Mouse (Mus musculus) myocyte (in vitro differentiated cells): ENCODE measurements at regions not wholly inside any gene's neighbourhood (a gene's known extent, or its start where the extent isn't known, plus 50 kb on each side); places are given as distances from the start of the nearest gene placed in this dataset.

Experiments used
- H3K27me3 ChIP-seq: one replicate; pipeline ENCODE4 v1.6.1; 2011; ENCODE audit not compliant: control insufficient read depth, insufficient read depth, insufficient read length
- H3K36me3 ChIP-seq: one replicate; pipeline ENCODE4 v1.6.1; 2011; ENCODE audit not compliant: control insufficient read depth, insufficient read depth
- H3K4me2 ChIP-seq: one replicate; pipeline ENCODE4 v1.6.1; 2011; ENCODE audit warnings: low read depth, control low read depth
- H3K4me3 ChIP-seq: one replicate; pipeline ENCODE4 v1.5.1; 2011; ENCODE audit warnings: mild to moderate bottlenecking, control low read depth, moderate library complexity
- H3K79me2 ChIP-seq: one replicate; pipeline ENCODE4 v1.6.1; 2011; ENCODE audit not compliant: control insufficient read depth, insufficient read depth
- H3ac ChIP-seq: one replicate; pipeline ENCODE4 v1.6.1; 2011; ENCODE audit not compliant: control insufficient read depth, insufficient read length
- CEBPB ChIP-seq: IDR thresholded peaks from 2 replicates; pipeline ENCODE4 v1.6.1; 2011; ENCODE audit warnings: mild to moderate bottlenecking, moderate library complexity; ENCODE audit not compliant: poor library complexity, insufficient read depth, severe bottlenecking
- E2F4 ChIP-seq: IDR thresholded peaks from one replicate; pipeline ENCODE4 v1.6.1; 2011; ENCODE audit warnings: mild to moderate bottlenecking, control low read depth, moderate library complexity; ENCODE audit not compliant: insufficient read depth
- MAX ChIP-seq: IDR thresholded peaks from one replicate; pipeline ENCODE4 v1.6.1; 2011; ENCODE audit warnings: low read depth, mild to moderate bottlenecking, control low read depth
- MYOD1 ChIP-seq, 3 experiments: IDR thresholded peaks; one replicate each; pipeline ENCODE4 v1.6.1; 2011; ENCODE audit warnings: control low read depth in 2 of 3, low read depth in 2 of 3, mild to moderate bottlenecking in 2 of 3, moderate library complexity in 1 of 3; ENCODE audit not compliant: insufficient read length in 2 of 3, control insufficient read depth in 1 of 3
- MYOG ChIP-seq, 3 experiments: IDR thresholded peaks; one replicate each; pipeline ENCODE4 v1.6.1; 2011; ENCODE audit warnings: control low read depth in 2 of 3, low read depth in 2 of 3, mild to moderate bottlenecking in 2 of 3; ENCODE audit not compliant: insufficient read length in 2 of 3, control insufficient read depth in 1 of 3, insufficient read depth in 1 of 3
- POLR2A ChIP-seq: IDR thresholded peaks from one replicate; pipeline ENCODE4 v1.6.1; 2011; ENCODE audit warnings: low read depth, mild to moderate bottlenecking, control low read depth, moderate library complexity; ENCODE audit not compliant: insufficient read length
- POLR2AphosphoS2 ChIP-seq: IDR thresholded peaks from one replicate; pipeline ENCODE4 v1.6.1; 2011; ENCODE audit warnings: low read depth, control low read depth; ENCODE audit not compliant: insufficient read length
- REST ChIP-seq: IDR thresholded peaks from one replicate; pipeline ENCODE4 v1.6.1; 2011; ENCODE audit warnings: mild to moderate bottlenecking, control low read depth, moderate library complexity; ENCODE audit not compliant: insufficient read depth, insufficient read length
- SRF ChIP-seq: IDR thresholded peaks from one replicate; pipeline ENCODE4 v1.6.1; 2011; ENCODE audit warnings: low read depth; ENCODE audit not compliant: control insufficient read depth, insufficient read length
- TCF12 ChIP-seq: IDR thresholded peaks from one replicate; pipeline ENCODE4 v1.6.1; 2011; ENCODE audit warnings: mild to moderate bottlenecking, control low read depth; ENCODE audit not compliant: poor library complexity, insufficient read depth, severe bottlenecking
- TCF3 ChIP-seq: IDR thresholded peaks from one replicate; pipeline ENCODE4 v1.6.1; 2011; ENCODE audit warnings: low read depth, control low read depth; ENCODE audit not compliant: insufficient read length
- USF1 ChIP-seq: IDR thresholded peaks from one replicate; pipeline ENCODE4 v1.6.1; 2011; ENCODE audit warnings: low read depth, mild to moderate bottlenecking, control low read depth, moderate library complexity

DNA sequence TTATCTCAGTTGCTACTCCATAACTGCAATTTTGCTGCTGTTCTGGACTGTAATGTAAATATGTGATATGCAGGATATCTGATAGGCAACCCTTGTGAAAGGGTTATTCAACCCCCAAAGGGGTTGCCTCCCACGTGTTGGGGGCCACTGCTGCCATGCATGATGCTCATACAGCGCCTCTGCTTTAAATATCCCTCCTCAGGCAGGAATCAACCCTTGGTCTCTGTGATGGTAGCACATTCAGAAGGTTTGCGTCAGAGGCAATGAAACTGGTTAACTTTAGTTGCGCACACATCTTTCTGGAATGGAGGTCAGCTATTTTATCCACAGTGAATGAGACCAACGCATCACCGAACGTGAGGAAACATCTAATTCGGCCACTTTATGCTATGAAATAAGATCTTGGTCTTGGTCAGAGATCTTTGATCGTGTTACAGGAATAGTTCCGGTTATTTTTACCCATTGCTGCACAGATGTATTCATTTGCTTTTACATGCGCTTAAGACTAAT lies 80.2 kb upstream of the Anapc15-ps start:
- H3K27me3 ChIP-seq = no peaks in the 10 kb centered on the region
- no peaks in the 10 kb centered on the region for H3K36me3 ChIP-seq
- no peak overlapping the region for H3K4me3 ChIP-seq
- no peak overlapping the region for H3ac ChIP-seq
- no peaks in the 10 kb centered on the region for H3K79me2 ChIP-seq
- TF ChIP-seq MYOD1 (IDR thresholded peaks at IDR 0.05; ENCODE audit: control insufficient read depth in 1 of 3, insufficient read length in 2 of 3, low read depth in 2 of 3) (peak in 1 of 3 experiments; percentile 57), SRF (no peak), MAX (no peak), POLR2A (no peak), TCF3 (no peak), REST (no peak), MYOG (IDR thresholded peaks at IDR 0.05; ENCODE audit: control insufficient read depth in 1 of 3, insufficient read depth in 1 of 3, insufficient read length in 2 of 3, low read depth in 2 of 3) (no peak), TCF12 (peak; percentile 26)
- H3K4me2 ChIP-seq = peak overlapping the region; percentile 10

DNA sequence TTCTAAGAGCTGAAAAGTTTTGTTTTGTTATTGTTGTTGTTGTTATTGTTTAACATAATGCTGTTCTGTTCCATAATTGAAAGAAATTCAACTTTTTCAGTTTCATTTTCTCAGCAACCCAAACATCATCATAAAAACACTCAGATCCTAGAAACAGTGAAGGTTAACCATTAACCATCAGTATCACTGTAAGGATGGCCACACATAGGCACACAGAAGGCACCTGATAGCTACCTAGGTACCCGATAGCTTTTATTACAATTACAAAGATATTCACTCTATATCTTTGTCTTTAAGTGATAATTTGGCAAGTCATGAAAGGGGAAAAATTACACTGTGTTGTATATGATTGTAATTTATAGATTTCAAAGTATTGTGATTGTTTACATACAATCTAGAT lies 75.1 kb upstream of the Anapc15-ps start:
- Histone ChIP-seq H3K27me3 (no peaks in the 10 kb centered on the region), H3K4me3 (no peak overlapping the region), H3K4me2 (no peak overlapping the region), H3K79me2 (no peaks in the 10 kb centered on the region), H3ac (no peak overlapping the region), H3K36me3 (no peaks in the 10 kb centered on the region)
- TF ChIP-seq E2F4 (no peak), REST (no peak), POLR2AphosphoS2 (no peak), CEBPB (no peak), TCF3 (no peak), TCF12 (no peak), MYOD1 (IDR thresholded peaks at IDR 0.05; ENCODE audit: control insufficient read depth in 1 of 3, insufficient read length in 2 of 3, low read depth in 2 of 3) (no peak)

DNA sequence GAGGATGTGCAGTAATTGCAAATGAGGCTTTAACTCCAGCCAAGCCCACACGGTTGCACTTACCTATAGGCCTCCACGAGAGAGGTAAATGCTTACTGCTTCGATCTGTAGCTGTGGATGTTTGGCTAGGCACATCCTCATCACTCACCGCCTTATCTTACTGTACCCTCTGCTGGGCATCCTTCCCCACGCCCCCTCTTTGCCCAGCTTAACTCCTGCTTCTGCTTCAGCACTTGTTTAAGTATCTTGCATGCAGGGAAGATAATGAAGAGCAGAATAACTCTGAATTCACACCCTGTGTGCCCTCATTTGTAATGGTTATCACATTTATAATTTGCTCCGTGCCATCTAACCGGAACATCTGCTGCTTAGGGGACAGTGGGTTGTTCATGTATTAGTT lies 74.7 kb upstream of the Anapc15-ps start:
- no peak for TF ChIP-seq TCF3
- TF ChIP-seq MAX = no peak
- no peak for TF ChIP-seq TCF12
- no peak for TF ChIP-seq CEBPB
- no peak for TF ChIP-seq SRF
- TF ChIP-seq POLR2AphosphoS2 = no peak
- no peak for TF ChIP-seq MYOG (IDR thresholded peaks at IDR 0.05; ENCODE audit: control insufficient read depth in 1 of 3, insufficient read depth in 1 of 3, insufficient read length in 2 of 3, low read depth in 2 of 3)
- no peak for TF ChIP-seq REST
- no peak for TF ChIP-seq POLR2A
- no peak for TF ChIP-seq E2F4
- no peak for TF ChIP-seq MYOD1 (IDR thresholded peaks at IDR 0.05; ENCODE audit: control insufficient read depth in 1 of 3, insufficient read length in 2 of 3, low read depth in 2 of 3)
- TF ChIP-seq USF1 = no peak
- Histone ChIP-seq H3K4me3 (no peak overlapping the region), H3K36me3 (no peaks in the 10 kb centered on the region), H3K27me3 (no peaks in the 10 kb centered on the region), H3K79me2 (no peaks in the 10 kb centered on the region), H3K4me2 (no peak overlapping the region), H3ac (no peak overlapping the region)

- TF ChIP-seq MYOG (IDR thresholded peaks at IDR 0.05; ENCODE audit: control insufficient read depth in 1 of 3, insufficient read depth in 1 of 3, insufficient read length in 2 of 3, low read depth in 2 of 3) = no peak
- no peak for TF ChIP-seq REST
- no peak for TF ChIP-seq TCF3
- TF ChIP-seq CEBPB = no peak
- TF ChIP-seq TCF12 = no peak
- no peak for TF ChIP-seq MYOD1 (IDR thresholded peaks at IDR 0.05; ENCODE audit: control insufficient read depth in 1 of 3, insufficient read length in 2 of 3, low read depth in 2 of 3)
- TF ChIP-seq POLR2AphosphoS2 = no peak
- TF ChIP-seq E2F4 = no peak
- no peak for TF ChIP-seq POLR2A
- no peak for TF ChIP-seq MAX
- TF ChIP-seq USF1 = no peak
- no peak for TF ChIP-seq SRF
- Histone ChIP-seq H3K27me3 (no peaks in the 10 kb centered on the region), H3K79me2 (no peaks in the 10 kb centered on the region)
Measured at GRCm38 (mm10) chr10:95745834-95746620, 72.8 kb upstream of the Anapc15-ps start.

GRCm38 (mm10) chr10:95745254-95745653 lies 72.0 kb upstream of the Anapc15-ps start:
- no peaks in the 10 kb centered on the region for H3K27me3 ChIP-seq
- TF ChIP-seq MYOD1 (IDR thresholded peaks at IDR 0.05; ENCODE audit: control insufficient read depth in 1 of 3, insufficient read length in 2 of 3, low read depth in 2 of 3) = no peak
- TF ChIP-seq E2F4 = no peak
- no peak overlapping the region for H3K4me2 ChIP-seq
- H3K36me3 ChIP-seq = no peaks in the 10 kb centered on the region
- no peak overlapping the region for H3ac ChIP-seq
- no peak overlapping the region for H3K4me3 ChIP-seq
- H3K79me2 ChIP-seq = no peaks in the 10 kb centered on the region

More at GRCm38 (mm10) chr10:95745834-95746620, 72.8 kb upstream of the Anapc15-ps start:
- Histone ChIP-seq H3K36me3 (no peaks in the 10 kb centered on the region), H3ac (no peak overlapping the region), H3K4me3 (no peak overlapping the region), H3K4me2 (no peak overlapping the region)
